Mouse (Mus musculus) kidney, adult 2 months (tissue): ENCODE data around the gene Car2. TPM values are rescaled to one million over a fixed set of nuclear protein-coding genes. Genes with fewer than 3 reads are reported as not detected.
A peak's percentile ranks its signal among the peaks of the same experiment; 100 is the strongest.

ENCODE experiments used
- DNase-seq: peaks from one replicate; pipeline ENCODE4 v3.0.0; 2021
- H3K27ac ChIP-seq: fragments of 200-500 bp; 2 replicates; pipeline ENCODE4 v1.5.1; 2012; ENCODE audit warnings: low read depth, low read length, control low read depth, inconsistent platforms; ENCODE audit not compliant: insufficient read depth
- H3K27me3 ChIP-seq: fragments of 200-500 bp; replicated peaks from 2 replicates; pipeline ENCODE4 v1.6.1; 2012; ENCODE audit warnings: mild to moderate bottlenecking, moderate library complexity, low read length, inconsistent platforms; ENCODE audit not compliant: control insufficient read depth, insufficient read depth
- H3K36me3 ChIP-seq: fragments of 200-500 bp; 2 replicates; pipeline ENCODE4 v1.6.1; 2012; ENCODE audit warnings: mild to moderate bottlenecking, moderate library complexity, low read length, inconsistent platforms; ENCODE audit not compliant: control insufficient read depth, insufficient read depth
- H3K4me1 ChIP-seq: fragments of 200-500 bp; 2 replicates; pipeline ENCODE4 v1.6.1; 2011; ENCODE audit warnings: low read length; ENCODE audit not compliant: control insufficient read depth, insufficient read depth
- H3K4me3 ChIP-seq: fragments of 200-500 bp; 2 replicates; pipeline ENCODE4 v1.5.1; 2011; ENCODE audit warnings: mild to moderate bottlenecking, low read depth, low read length, control low read depth; ENCODE audit not compliant: insufficient read depth
- CTCF ChIP-seq: fragments of 200-500 bp; conservative IDR thresholded peaks from 2 replicates; pipeline ENCODE4 v1.5.1; 2011; ENCODE audit warnings: low read depth, mild to moderate bottlenecking, control low read depth, low read length, moderate library complexity, mixed read lengths; ENCODE audit not compliant: insufficient read depth, insufficient read length
- POLR2A ChIP-seq: fragments of 200-500 bp; IDR thresholded peaks from one replicate; pipeline ENCODE4 v1.6.1; 2011; ENCODE audit warnings: low read depth, low read length, control low read depth
- WGBS: fragments of 180-500 bp; shearing (Covaris S2); methylation state at CpG from one replicate; pipeline ENCODE4 v1.1.7; 2018; 5-methylcytosine and 5-hydroxymethylcytosine counted together
- polyA plus RNA-seq: library from polyadenylated mRNA; depleted of rRNA; stranded (reverse); fragments of >200 nt; gene quantifications from 2 replicates; pipeline ENCODE4 v1.2.3, GENCODE M21; 2012

Car2 gene
- polyA plus RNA-seq, 1 experiment, result 1,611 TPM

GRCm38 (mm10) chr3:14860291-14860690, 25.8 kb upstream of the Car2 start:
- Histone ChIP-seq H3K4me3 (no peak overlapping the region), H3K36me3 (no peaks in the 10 kb centered on the region), H3K27me3 (no peaks in the 10 kb centered on the region), H3K4me1 (no peaks in the 10 kb centered on the region), H3K27ac (no peak overlapping the region)
- no peak for TF ChIP-seq POLR2A
- TF ChIP-seq CTCF, result no peak
- DNase-seq, result no peak
- WGBS, result 73% methylated on average over 3 of the region's 3 CpGs

DNA sequence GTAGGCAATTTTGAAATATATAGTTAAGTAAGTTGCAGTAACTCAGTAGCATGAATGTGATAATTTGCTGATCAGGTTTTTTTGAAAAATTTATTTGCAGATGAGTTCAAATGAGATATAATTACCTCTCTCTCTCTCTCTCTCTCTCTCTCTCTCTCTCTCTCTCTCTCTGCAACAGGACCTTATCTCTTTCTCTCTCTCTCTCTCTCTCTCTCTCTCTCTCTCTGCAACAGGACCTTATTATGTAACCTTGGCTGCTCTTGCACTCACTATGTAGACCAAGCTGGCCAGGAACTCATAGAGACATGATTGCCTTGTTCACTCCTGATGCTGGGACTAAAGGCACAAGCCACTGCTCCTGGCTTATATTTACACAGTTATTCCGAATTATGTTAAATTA, 24.9 kb upstream of the Car2 start:
- no peaks in the 10 kb centered on the region for H3K27me3 ChIP-seq
- no peaks in the 10 kb centered on the region for H3K4me1 ChIP-seq
- no peaks in the 10 kb centered on the region for H3K36me3 ChIP-seq
- no peak for DNase-seq
- H3K27ac ChIP-seq, result no peak overlapping the region
- TF ChIP-seq POLR2A, result no peak
- 76% methylated on average over 1 of the region's 1 CpGs for WGBS
- no peak overlapping the region for H3K4me3 ChIP-seq

- no peak overlapping the region for H3K4me3 ChIP-seq
- DNase-seq, result no peak
- H3K36me3 ChIP-seq, result no peaks in the 10 kb centered on the region
- no peak overlapping the region for H3K27ac ChIP-seq
- H3K4me1 ChIP-seq, result no peaks in the 10 kb centered on the region
- H3K27me3 ChIP-seq, result no peaks in the 10 kb centered on the region
- 44% methylated on average over 4 of the region's 4 CpGs for WGBS
- TF ChIP-seq CTCF, result no peak
These were observed 24.3 kb upstream of the Car2 start for GRCm38 (mm10) chr3:14861787-14862186.

DNA sequence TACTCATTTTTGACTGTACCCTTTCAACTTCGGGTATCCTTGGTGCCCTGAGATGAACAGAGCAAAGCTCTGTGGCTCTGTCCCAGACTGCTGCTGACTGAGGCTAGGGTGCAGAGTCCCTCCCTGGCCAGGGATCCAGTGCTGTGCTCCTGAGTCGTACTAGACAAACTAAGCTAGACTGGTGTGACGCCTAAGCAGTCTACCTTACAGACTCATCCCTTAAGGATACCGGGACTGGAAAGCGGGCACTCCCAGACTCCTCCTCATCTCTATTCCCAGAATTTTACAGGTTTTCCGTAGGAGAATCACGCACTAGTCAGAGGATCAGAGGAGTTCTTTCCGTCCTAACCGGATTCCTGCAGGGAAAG, 23.4 kb upstream of the Car2 start:
- H3K27ac ChIP-seq, result no peak overlapping the region
- H3K4me3 ChIP-seq, result no peak overlapping the region; the same call in 1 of the 2 replicates
- no peaks in the 10 kb centered on the region for H3K36me3 ChIP-seq
- peak; percentile 47 for DNase-seq
- no peaks in the 10 kb centered on the region for H3K27me3 ChIP-seq
- TF ChIP-seq POLR2A (no peak), CTCF (no peak)
- 1% methylated on average over 9 of the region's 9 CpGs for WGBS
- H3K4me1 ChIP-seq, result no peaks in the 10 kb centered on the region

DNA sequence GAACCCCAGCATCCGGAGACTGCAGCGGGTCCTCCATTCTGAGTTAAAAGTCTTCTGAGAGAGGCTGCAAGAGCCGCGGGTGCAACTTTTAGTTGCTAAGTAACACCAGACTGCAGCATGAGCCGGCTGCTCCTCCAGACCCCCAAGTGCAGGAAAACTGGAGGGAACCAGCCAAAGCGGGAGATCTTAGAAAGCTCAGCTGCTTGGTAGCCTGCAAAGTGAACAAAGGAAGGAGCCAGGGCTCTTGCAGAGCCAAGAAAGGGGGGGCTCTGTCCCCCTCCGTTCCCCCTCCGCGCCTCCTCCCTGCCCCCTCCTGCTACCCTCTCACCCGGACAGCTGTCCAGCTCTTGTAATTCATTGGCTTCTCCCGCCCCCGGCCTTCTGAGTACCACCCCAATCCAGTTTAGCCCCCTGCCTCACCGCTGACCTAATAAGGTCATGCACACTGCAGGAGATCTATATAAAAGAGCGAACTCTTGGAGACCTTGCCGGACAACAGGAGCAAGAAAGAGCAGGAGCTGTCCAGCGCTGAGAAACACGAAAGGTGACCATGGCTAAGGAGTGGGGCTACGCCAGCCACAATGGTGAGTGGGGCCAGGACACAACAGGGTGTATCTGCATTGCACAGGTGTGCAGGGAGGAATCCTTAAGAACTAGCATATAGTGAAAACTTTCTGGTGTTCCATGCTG, 22.9 kb upstream of the Car2 start, which contains the start of gene Car3:
Gene Car3 (plus strand): TSS at position 491 of the 690 bp plus-strand sequence.
- 6% methylated on average over 18 of the region's 18 CpGs for WGBS
- H3K4me1 ChIP-seq, result no peaks in the 10 kb centered on the region
- H3K27me3 ChIP-seq, result no peaks in the 10 kb centered on the region
- DNase-seq, result no peak
- H3K4me3 ChIP-seq, result no peak within 1 kb of the TSS; the same call in 1 of the 2 replicates
- TF ChIP-seq POLR2A (no peak), CTCF (no peak)
- no peaks in the 10 kb centered on the region for H3K36me3 ChIP-seq
- no peak within 1 kb of the TSS for H3K27ac ChIP-seq

- no peak for TF ChIP-seq POLR2A
- no peak for TF ChIP-seq CTCF
- Histone ChIP-seq H3K36me3 (no peaks in the 10 kb centered on the region), H3K27me3 (no peaks in the 10 kb centered on the region), H3K27ac (no peak overlapping the region), H3K4me1 (no peaks in the 10 kb centered on the region), H3K4me3 (no peak overlapping the region)
- DNase-seq, result no peak
- WGBS, result 96% methylated on average over 2 of the region's 2 CpGs
These were observed 22.2 kb upstream of the Car2 start for GRCm38 (mm10) chr3:14863922-14864321.

DNA sequence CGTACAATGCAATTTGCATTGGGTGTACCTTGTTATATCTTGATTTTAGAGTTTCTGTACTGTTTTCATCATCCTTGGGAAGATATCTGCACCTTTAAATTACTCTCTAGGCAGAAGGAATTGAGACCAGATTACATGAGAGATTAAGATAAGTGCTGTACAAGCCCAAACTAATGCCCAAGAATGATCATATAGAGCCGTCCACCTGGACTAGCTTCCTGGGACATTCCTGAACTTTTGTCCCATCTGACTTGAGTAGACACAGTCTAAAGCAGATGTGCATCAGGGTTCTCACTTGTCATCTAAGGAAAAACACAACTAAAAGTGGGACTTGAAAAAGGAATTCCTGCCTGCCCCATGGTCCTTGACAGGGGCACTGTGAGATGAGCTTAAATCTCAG, 20.1 kb upstream of the Car2 start:
- 73% methylated on average over 2 of the region's 2 CpGs for WGBS
- no peaks in the 10 kb centered on the region for H3K27me3 ChIP-seq

More for the DNA sequence above, 20.1 kb upstream of the Car2 start:
- H3K36me3 ChIP-seq, result no peaks in the 10 kb centered on the region
- no peak for DNase-seq
- TF ChIP-seq POLR2A, result no peak
- TF ChIP-seq CTCF, result no peak
- no peaks in the 10 kb centered on the region for H3K4me1 ChIP-seq
- no peak overlapping the region for H3K4me3 ChIP-seq
- H3K27ac ChIP-seq, result no peak overlapping the region
